Mouse (Mus musculus) heart, adult 9 months (tissue): ENCODE measurements around the gene Fam24b.
A peak's percentile ranks its signal among the peaks of the same experiment; 100 is the strongest.

Experiments
- DNase-seq, 2 experiments: peaks; one replicate each; pipeline ENCODE4 v3.0.0; 2022; ENCODE audit warnings: low spot score in 2 of 2

Fam24b gene

GRCm38 (mm10) chr7:131329416-131329815, at the start of gene Fam24b:
Gene Fam24b, minus strand, starts transcription at chr7:131329516.
- no peak for DNase-seq

GRCm38 (mm10) chr7:131371880-131372651, 42.8 kb upstream of the Fam24b start:
- no peak for DNase-seq

- DNase-seq = no peak
Measured at GRCm38 (mm10) chr7:131371470-131371860, 42.1 kb upstream of the Fam24b start.

GRCm38 (mm10) chr7:131370648-131371469, 41.5 kb upstream of the Fam24b start, which contains the start of gene Pstk:
Gene Pstk, plus strand, starts transcription at chr7:131371141.
- peak; percentile 91 to 92 for DNase-seq

GRCm38 (mm10) chr7:131364131-131364530, 34.8 kb upstream of the Fam24b start:
- DNase-seq = no peak

- peak; percentile 95 for DNase-seq
Measured at GRCm38 (mm10) chr7:131362615-131363300, 33.4 kb upstream of the Fam24b start, which contains the start of gene 2310057M21Rik. Gene 2310057M21Rik, minus strand, starts transcription at chr7:131362759.

- no peak for DNase-seq
Measured at GRCm38 (mm10) chr7:131362269-131362614, 32.9 kb upstream of the Fam24b start.

- DNase-seq = no peak
Measured at GRCm38 (mm10) chr7:131356105-131356504, 26.8 kb upstream of the Fam24b start.

GRCm38 (mm10) chr7:131345856-131346541, 16.7 kb upstream of the Fam24b start:
- DNase-seq = no peak

- DNase-seq = no peak
Measured at GRCm38 (mm10) chr7:131337502-131338068, 8.3 kb upstream of the Fam24b start.

- no peak for DNase-seq
Measured at GRCm38 (mm10) chr7:131333564-131333963, 4.2 kb upstream of the Fam24b start, which contains the start of gene Fam24a. Gene Fam24a, plus strand, starts transcription at chr7:131333864.

- no peak for DNase-seq
Measured at GRCm38 (mm10) chr7:131331688-131332087, 2.4 kb upstream of the Fam24b start.

GRCm38 (mm10) chr7:131327054-131327453, 2.3 kb downstream of the Fam24b start:
- DNase-seq = no peak

GRCm38 (mm10) chr7:131322192-131322591, 7.1 kb downstream of the Fam24b start, which contains the start of gene Cuzd1:
Gene Cuzd1, minus strand, starts transcription at chr7:131322292.
- no peak for DNase-seq

GRCm38 (mm10) chr7:131318340-131318739, 11.0 kb downstream of the Fam24b start:
- no peak for DNase-seq

- no peak for DNase-seq
Measured at GRCm38 (mm10) chr7:131317587-131317986, 11.7 kb downstream of the Fam24b start.

- no peak for DNase-seq
Measured at GRCm38 (mm10) chr7:131314493-131314892, 14.8 kb downstream of the Fam24b start.

GRCm38 (mm10) chr7:131306733-131307132, 22.6 kb downstream of the Fam24b start:
- DNase-seq = no peak

- no peak for DNase-seq
Measured at GRCm38 (mm10) chr7:131303340-131303739, 26.0 kb downstream of the Fam24b start.

- no peak for DNase-seq
Measured at GRCm38 (mm10) chr7:131297151-131297550, 32.2 kb downstream of the Fam24b start.
